Mouse (Mus musculus): ENCODE measurements around the gene Gdf11. TPM values are rescaled to one million over a fixed set of nuclear protein-coding genes. Genes with fewer than 3 reads are reported as not detected.

Gene Gdf11
- 7.9 and 9.6 TPM in 2 replicates for polyA plus RNA-seq (2014; fragmentation: Nextera tagmentation; extraction: Ambion mirVana)

- peaks cover 28% of the 10 kb centered on the region for H3K4me1 ChIP-seq (ENCODE audit: control insufficient read depth, insufficient read depth, low read length)
- peak within 1 kb of the TSS; percentile 78 for H3K9ac ChIP-seq (replicated peaks; ENCODE audit: low read length)
- ATAC-seq (ENCODE audit: low FRiP score, low TSS enrichment) (peak; percentile 89), DNase-seq (peak; percentile 95)
- under 1% methylated on average over 52 of the region's 89 CpGs for WGBS
- H3K4me3 ChIP-seq (replicated peaks; ENCODE audit: low read depth, low read length), result peak within 1 kb of the TSS; percentile 64
- peak within 1 kb of the TSS; percentile 92 for H3K4me2 ChIP-seq (ENCODE audit: low read length)
- peak within 1 kb of the TSS; percentile 96 for H3K27ac ChIP-seq (replicated peaks; ENCODE audit: low read depth, low read length)
- peaks cover 6% of the 10 kb centered on the region for H3K27me3 ChIP-seq (ENCODE audit: control insufficient read depth, insufficient read depth, low read length)
- H3K36me3 ChIP-seq (ENCODE audit: control insufficient read depth, insufficient read depth, low read length), result peaks cover 9% of the 10 kb centered on the region; the same call in 1 of the 2 replicates
- H3K9me3 ChIP-seq (ENCODE audit: control insufficient read depth, low read length), result no peaks in the 10 kb centered on the region
Measured at GRCm38 (mm10) chr10:128891296-128892094, at the start of gene Gdf11. Gene Gdf11 (minus strand): TSS chr10:128891718.

GRCm38 (mm10) chr10:128940475-128941061 is 49.0 kb upstream of the Gdf11 start:
- Histone ChIP-seq H3K9me3 (ENCODE audit: control insufficient read depth, low read length) (no peaks in the 10 kb centered on the region), H3K27ac (replicated peaks; ENCODE audit: low read depth, low read length) (no peak overlapping the region), H3K4me3 (replicated peaks; ENCODE audit: low read depth, low read length) (no peak overlapping the region), H3K4me2 (ENCODE audit: low read length) (no peak overlapping the region), H3K9ac (replicated peaks; ENCODE audit: low read length) (no peak overlapping the region), H3K36me3 (ENCODE audit: control insufficient read depth, insufficient read depth, low read length) (no peaks in the 10 kb centered on the region), H3K4me1 (ENCODE audit: control insufficient read depth, insufficient read depth, low read length) (no peaks in the 10 kb centered on the region), H3K27me3 (ENCODE audit: control insufficient read depth, insufficient read depth, low read length) (0 out of 2 replicates have a peak, but pooled peaks cover 4% of the 10 kb centered on the region)
- 82% methylated on average over 10 of the region's 10 CpGs for WGBS
- DNase-seq (no peak), ATAC-seq (ENCODE audit: low FRiP score, low TSS enrichment) (no peak)

- ATAC-seq (ENCODE audit: low FRiP score, low TSS enrichment) (no peak), DNase-seq (no peak)
- no peak overlapping the region for H3K4me3 ChIP-seq (replicated peaks; ENCODE audit: low read depth, low read length)
- no peaks in the 10 kb centered on the region for H3K36me3 ChIP-seq (ENCODE audit: control insufficient read depth, insufficient read depth, low read length)
- no peaks in the 10 kb centered on the region for H3K4me1 ChIP-seq (ENCODE audit: control insufficient read depth, insufficient read depth, low read length)
- H3K4me2 ChIP-seq (ENCODE audit: low read length), result no peak overlapping the region
- H3K27ac ChIP-seq (replicated peaks; ENCODE audit: low read depth, low read length), result no peak overlapping the region
- H3K9ac ChIP-seq (replicated peaks; ENCODE audit: low read length), result no peak overlapping the region
- H3K27me3 ChIP-seq (ENCODE audit: control insufficient read depth, insufficient read depth, low read length), result peaks cover 19% of the 10 kb centered on the region
- 69% methylated on average over 5 of the region's 5 CpGs for WGBS
- no peaks in the 10 kb centered on the region for H3K9me3 ChIP-seq (ENCODE audit: control insufficient read depth, low read length)
Measured at GRCm38 (mm10) chr10:128938974-128939373, 47.5 kb upstream of the Gdf11 start.

GRCm38 (mm10) chr10:128938457-128938856 is 46.9 kb upstream of the Gdf11 start:
- Histone ChIP-seq H3K4me3 (replicated peaks; ENCODE audit: low read depth, low read length) (no peak overlapping the region), H3K9ac (replicated peaks; ENCODE audit: low read length) (no peak overlapping the region), H3K9me3 (ENCODE audit: control insufficient read depth, low read length) (no peaks in the 10 kb centered on the region), H3K27ac (replicated peaks; ENCODE audit: low read depth, low read length) (no peak overlapping the region), H3K36me3 (ENCODE audit: control insufficient read depth, insufficient read depth, low read length) (no peaks in the 10 kb centered on the region), H3K4me2 (ENCODE audit: low read length) (no peak overlapping the region), H3K4me1 (ENCODE audit: control insufficient read depth, insufficient read depth, low read length) (peaks cover 4% of the 10 kb centered on the region), H3K27me3 (ENCODE audit: control insufficient read depth, insufficient read depth, low read length) (peaks cover 19% of the 10 kb centered on the region)
- ATAC-seq (ENCODE audit: low FRiP score, low TSS enrichment) (no peak), DNase-seq (no peak)
- WGBS, result 77% methylated on average over 9 of the region's 9 CpGs

- 74% methylated on average over 12 of the region's 12 CpGs for WGBS
- H3K4me1 ChIP-seq (ENCODE audit: control insufficient read depth, insufficient read depth, low read length), result peaks cover 7% of the 10 kb centered on the region
- H3K27ac ChIP-seq (replicated peaks; ENCODE audit: low read depth, low read length), result no peak overlapping the region
- peaks cover 25% of the 10 kb centered on the region for H3K27me3 ChIP-seq (ENCODE audit: control insufficient read depth, insufficient read depth, low read length)
- DNase-seq (no peak), ATAC-seq (ENCODE audit: low FRiP score, low TSS enrichment) (no peak)
- H3K9me3 ChIP-seq (ENCODE audit: control insufficient read depth, low read length), result no peaks in the 10 kb centered on the region
- no peak overlapping the region for H3K4me3 ChIP-seq (replicated peaks; ENCODE audit: low read depth, low read length)
- no peak overlapping the region for H3K9ac ChIP-seq (replicated peaks; ENCODE audit: low read length)
- no peak overlapping the region for H3K4me2 ChIP-seq (ENCODE audit: low read length)
- H3K36me3 ChIP-seq (ENCODE audit: control insufficient read depth, insufficient read depth, low read length), result no peaks in the 10 kb centered on the region
Measured at GRCm38 (mm10) chr10:128937756-128938390, 46.4 kb upstream of the Gdf11 start.

GRCm38 (mm10) chr10:128935826-128936440 is 44.4 kb upstream of the Gdf11 start:
- no peak for DNase-seq
- H3K36me3 ChIP-seq (ENCODE audit: control insufficient read depth, insufficient read depth, low read length), result no peaks in the 10 kb centered on the region
- H3K4me1 ChIP-seq (ENCODE audit: control insufficient read depth, insufficient read depth, low read length), result peaks cover 7% of the 10 kb centered on the region
- H3K4me3 ChIP-seq (replicated peaks; ENCODE audit: low read depth, low read length), result no peak overlapping the region
- no peak overlapping the region for H3K4me2 ChIP-seq (ENCODE audit: low read length)
- H3K27me3 ChIP-seq (ENCODE audit: control insufficient read depth, insufficient read depth, low read length), result peaks cover 37% of the 10 kb centered on the region
- H3K27ac ChIP-seq (replicated peaks; ENCODE audit: low read depth, low read length), result no peak overlapping the region
- H3K9ac ChIP-seq (replicated peaks; ENCODE audit: low read length), result no peak overlapping the region
- 77% methylated on average over 8 of the region's 8 CpGs for WGBS
- no peaks in the 10 kb centered on the region for H3K9me3 ChIP-seq (ENCODE audit: control insufficient read depth, low read length)
- ATAC-seq (ENCODE audit: low FRiP score, low TSS enrichment), result no peak

- 67% methylated on average over 7 of the region's 7 CpGs for WGBS
- Histone ChIP-seq H3K27me3 (ENCODE audit: control insufficient read depth, insufficient read depth, low read length) (peaks cover 40% of the 10 kb centered on the region), H3K36me3 (ENCODE audit: control insufficient read depth, insufficient read depth, low read length) (no peaks in the 10 kb centered on the region), H3K4me1 (ENCODE audit: control insufficient read depth, insufficient read depth, low read length) (peaks cover 7% of the 10 kb centered on the region), H3K27ac (replicated peaks; ENCODE audit: low read depth, low read length) (no peak overlapping the region), H3K9me3 (ENCODE audit: control insufficient read depth, low read length) (no peaks in the 10 kb centered on the region), H3K4me3 (replicated peaks; ENCODE audit: low read depth, low read length) (no peak overlapping the region), H3K4me2 (ENCODE audit: low read length) (no peak overlapping the region), H3K9ac (replicated peaks; ENCODE audit: low read length) (no peak overlapping the region)
- DNase-seq (no peak), ATAC-seq (ENCODE audit: low FRiP score, low TSS enrichment) (no peak)
Measured at GRCm38 (mm10) chr10:128934997-128935787, 43.7 kb upstream of the Gdf11 start.

Data from midbrain, embryonic 14.5 days (tissue).